Mouse (Mus musculus): ENCODE results near the gene Stx16. TPM values are rescaled to one million over a fixed set of nuclear protein-coding genes. Genes with fewer than 3 reads are reported as not detected.
A peak's percentile ranks its signal among the peaks of the same experiment; 100 is the strongest.

Gene Stx16
- 11.2 and 12.1 TPM in 2 replicates for polyA plus RNA-seq (2015; fragmentation: Nextera tagmentation; extraction: Ambion mirVana)

DNA sequence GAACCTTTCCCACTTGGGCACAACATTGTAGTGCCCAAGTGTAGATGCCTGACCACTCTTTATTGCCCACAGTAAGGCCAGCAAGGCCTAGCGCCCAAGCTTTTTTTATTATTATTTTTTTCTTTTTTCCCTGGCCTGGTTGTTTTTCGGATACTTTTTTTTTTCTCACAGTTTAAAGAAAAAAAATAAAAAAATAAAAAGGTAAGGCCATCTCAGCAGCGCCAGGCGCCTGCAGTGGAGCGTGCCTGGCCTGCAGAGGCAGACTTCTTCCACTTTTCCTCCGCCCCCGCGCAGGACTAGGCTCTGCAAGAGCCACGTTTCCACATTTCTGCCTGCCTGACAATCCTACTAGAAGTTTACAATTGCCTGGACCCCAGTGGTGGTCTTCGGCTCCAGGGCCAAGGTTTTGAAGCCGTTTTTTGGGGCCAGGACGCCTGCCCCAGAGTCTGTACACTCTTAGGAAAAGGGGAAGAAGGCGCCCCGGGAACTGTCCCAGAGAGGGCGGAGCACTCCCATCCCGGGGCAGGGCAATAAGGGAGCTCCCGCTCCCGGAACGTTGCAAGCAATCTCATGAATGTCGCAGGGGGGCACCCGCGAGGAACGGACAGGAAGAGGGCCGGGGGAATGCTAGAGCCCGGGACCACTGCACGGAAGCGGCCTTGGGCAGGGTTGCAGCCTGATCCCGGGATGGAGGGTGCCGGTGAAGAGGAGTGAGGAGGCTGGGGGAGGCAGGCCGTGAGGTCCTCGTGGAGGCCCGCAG lies at the start of gene Stx16:
TSS of gene Stx16 (plus strand) at position 636 of the 760 bp plus-strand sequence.
- H3K27ac ChIP-seq (ENCODE audit: low read depth, low read length): peak within 1 kb of the TSS; percentile 72
- peak; percentile 92 for ATAC-seq
- 1% methylated on average over 31 of the region's 32 CpGs for WGBS

DNA sequence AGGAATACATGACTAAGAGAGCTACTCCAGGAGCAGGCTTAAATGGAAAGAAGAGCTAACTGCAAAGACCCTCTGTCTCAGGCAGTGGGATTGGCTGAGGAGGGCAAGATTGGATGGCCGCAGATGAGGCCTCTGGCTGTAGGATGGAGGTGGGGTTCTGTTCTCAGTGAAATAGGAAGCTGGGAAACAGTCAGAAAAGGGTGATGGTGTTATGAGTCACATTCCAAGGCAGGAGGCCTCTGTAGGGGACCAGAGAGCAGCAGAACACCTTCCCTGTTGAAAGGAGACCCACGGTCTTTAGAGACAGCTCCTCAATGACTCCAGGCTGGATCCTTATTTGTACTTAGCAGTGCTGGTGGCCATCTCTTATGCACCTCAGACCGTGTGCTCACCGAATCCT lies 49.7 kb upstream of the Stx16 start:
- no peaks in the 10 kb centered on the region for H3K27me3 ChIP-seq (replicated peaks; ENCODE audit: control insufficient read depth, insufficient read depth, low read length)
- H3K27ac ChIP-seq (ENCODE audit: low read depth, low read length): no peak overlapping the region
- no peaks in the 10 kb centered on the region for H3K9me3 ChIP-seq (ENCODE audit: control insufficient read depth, low read length)
- H3K4me1 ChIP-seq (ENCODE audit: control insufficient read depth, insufficient read depth, low read depth, low read length): no peaks in the 10 kb centered on the region
- WGBS: 88% methylated on average over 4 of the region's 4 CpGs
- ATAC-seq: no peak
- no peak overlapping the region for H3K4me3 ChIP-seq (ENCODE audit: low read length)
- H3K9ac ChIP-seq (ENCODE audit: low read depth, low read length): no peak overlapping the region
- H3K36me3 ChIP-seq (ENCODE audit: control insufficient read depth, insufficient read depth, low read length): no peaks in the 10 kb centered on the region
- H3K4me2 ChIP-seq (ENCODE audit: low read length): no peak overlapping the region

More for the DNA sequence above, at the start of gene Stx16:
- peak within 1 kb of the TSS; percentile 77 for H3K4me2 ChIP-seq (ENCODE audit: low read length)
- H3K9me3 ChIP-seq (ENCODE audit: control insufficient read depth, low read length): no peaks in the 10 kb centered on the region
- no peaks in the 10 kb centered on the region for H3K27me3 ChIP-seq (replicated peaks; ENCODE audit: control insufficient read depth, insufficient read depth, low read length)
- no peaks in the 10 kb centered on the region for H3K36me3 ChIP-seq (ENCODE audit: control insufficient read depth, insufficient read depth, low read length)
- H3K4me1 ChIP-seq (ENCODE audit: control insufficient read depth, insufficient read depth, low read depth, low read length): peaks cover 26% of the 10 kb centered on the region
- H3K9ac ChIP-seq (ENCODE audit: low read depth, low read length): peak within 1 kb of the TSS; percentile 75
- peak within 1 kb of the TSS; percentile 74 for H3K4me3 ChIP-seq (ENCODE audit: low read length)

DNA sequence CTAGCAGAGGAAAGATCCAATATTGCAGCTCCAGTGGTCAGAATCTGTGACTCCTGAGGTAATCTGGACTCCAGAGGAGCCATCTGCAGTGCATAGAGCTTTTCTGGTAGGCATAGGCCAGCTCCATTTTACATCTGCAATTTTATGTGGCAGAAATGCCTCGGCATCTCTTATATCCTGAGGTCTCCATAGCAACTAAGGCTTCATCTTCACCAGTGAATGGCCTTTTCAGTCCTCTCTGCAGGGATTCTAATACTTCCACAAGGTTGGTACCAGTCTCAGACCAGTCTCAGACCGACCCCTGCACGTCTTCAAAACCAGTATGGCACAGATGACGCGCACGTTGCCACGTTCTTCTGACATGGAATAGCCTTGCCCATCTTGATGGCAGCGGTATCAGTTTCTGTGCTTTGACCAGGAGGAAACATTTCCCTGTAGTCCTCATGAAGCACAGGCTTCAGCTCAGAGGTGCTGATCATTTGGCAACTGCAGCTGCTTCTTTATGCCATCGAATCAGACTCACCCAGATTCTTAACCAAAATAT lies 42.8 kb upstream of the Stx16 start:
- H3K36me3 ChIP-seq (ENCODE audit: control insufficient read depth, insufficient read depth, low read length): no peaks in the 10 kb centered on the region
- H3K4me2 ChIP-seq (ENCODE audit: low read length): no peak overlapping the region
- WGBS: 68% methylated on average over 9 of the region's 9 CpGs
- no peak overlapping the region for H3K4me3 ChIP-seq (ENCODE audit: low read length)
- no peak overlapping the region for H3K9ac ChIP-seq (ENCODE audit: low read depth, low read length)
- no peaks in the 10 kb centered on the region for H3K9me3 ChIP-seq (ENCODE audit: control insufficient read depth, low read length)
- no peak overlapping the region for H3K27ac ChIP-seq (ENCODE audit: low read depth, low read length)
- H3K4me1 ChIP-seq (ENCODE audit: control insufficient read depth, insufficient read depth, low read depth, low read length): no peaks in the 10 kb centered on the region; the same call in 1 of the 2 replicates
- ATAC-seq: peak; percentile 50
- no peaks in the 10 kb centered on the region for H3K27me3 ChIP-seq (replicated peaks; ENCODE audit: control insufficient read depth, insufficient read depth, low read length)

DNA sequence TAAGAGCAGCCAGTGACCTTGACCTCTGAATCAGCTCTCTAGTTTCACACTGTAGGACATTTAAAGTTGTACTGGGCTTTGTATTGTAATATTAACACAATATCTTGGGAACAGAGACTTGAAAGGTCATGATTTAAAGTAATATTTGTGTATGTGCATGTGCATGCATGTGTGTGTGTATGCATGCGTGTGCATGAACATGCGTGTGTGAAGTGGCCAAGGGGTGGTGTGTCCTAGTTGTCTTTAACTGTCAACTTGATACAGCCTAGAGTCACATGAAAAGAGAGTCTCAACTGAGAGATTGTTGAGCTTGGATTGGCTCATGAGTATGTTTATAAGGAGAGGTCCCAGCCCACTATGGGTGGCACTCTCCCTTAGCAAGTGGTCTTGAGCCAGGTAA lies 28.5 kb upstream of the Stx16 start:
- Histone ChIP-seq H3K4me3 (ENCODE audit: low read length) (no peak overlapping the region), H3K36me3 (ENCODE audit: control insufficient read depth, insufficient read depth, low read length) (no peaks in the 10 kb centered on the region), H3K27me3 (replicated peaks; ENCODE audit: control insufficient read depth, insufficient read depth, low read length) (no peaks in the 10 kb centered on the region), H3K4me1 (ENCODE audit: control insufficient read depth, insufficient read depth, low read depth, low read length) (peaks cover 15% of the 10 kb centered on the region), H3K27ac (ENCODE audit: low read depth, low read length) (no peak overlapping the region), H3K9me3 (ENCODE audit: control insufficient read depth, low read length) (no peaks in the 10 kb centered on the region; the same call in 1 of the 2 replicates), H3K4me2 (ENCODE audit: low read length) (no peak overlapping the region), H3K9ac (ENCODE audit: low read depth, low read length) (no peak overlapping the region)
- ATAC-seq: no peak
- WGBS: 97% methylated on average over 2 of the region's 2 CpGs

DNA sequence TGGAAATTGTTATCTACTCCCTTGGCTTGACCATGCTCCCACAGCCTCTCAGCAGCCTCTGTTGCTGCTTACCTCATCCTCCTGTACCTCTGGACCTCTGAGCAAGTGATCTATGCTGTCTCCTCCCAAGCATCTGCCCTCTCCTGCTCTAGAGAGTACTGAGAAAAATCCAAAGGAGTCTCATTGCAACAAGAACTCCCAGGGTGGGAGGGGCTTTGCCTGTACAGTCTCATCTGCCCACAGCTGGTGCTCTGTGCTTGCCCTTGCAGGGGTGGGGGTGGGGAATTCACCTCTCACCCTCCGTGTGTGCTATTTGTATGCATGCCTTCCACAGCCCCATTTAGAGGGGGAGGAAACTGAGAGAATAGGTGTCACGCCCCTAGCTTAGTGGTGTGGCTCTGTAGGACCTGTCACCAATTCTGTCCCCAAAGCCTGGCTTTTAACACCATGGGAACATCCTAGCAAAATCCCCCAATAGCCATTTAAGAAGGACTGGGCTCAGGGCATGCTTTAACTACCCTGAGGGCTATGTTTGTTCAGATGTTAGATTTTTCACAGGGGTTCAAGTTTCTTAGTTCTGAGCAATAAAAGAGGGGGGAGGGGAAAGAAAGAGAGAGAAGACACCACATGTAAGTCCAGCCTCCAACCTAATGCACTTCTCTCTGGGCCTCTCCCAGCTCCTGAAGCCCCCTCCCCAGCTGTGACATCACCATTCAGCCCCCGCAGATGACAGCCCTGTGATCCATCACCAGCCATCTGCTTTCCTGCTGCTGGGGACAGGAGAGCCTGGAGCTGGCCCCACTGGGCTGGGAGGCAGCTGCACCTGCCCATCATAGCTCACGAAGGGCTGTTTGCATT lies 26.4 kb upstream of the Stx16 start:
- no peaks in the 10 kb centered on the region; the same call in 1 of the 2 replicates for H3K9me3 ChIP-seq (ENCODE audit: control insufficient read depth, low read length)
- no peak overlapping the region for H3K4me2 ChIP-seq (ENCODE audit: low read length)
- H3K27ac ChIP-seq (ENCODE audit: low read depth, low read length): no peak overlapping the region
- 14% methylated on average over 4 of the region's 4 CpGs for whole genome bisulfite sequencing
- no peaks in the 10 kb centered on the region for H3K36me3 ChIP-seq (ENCODE audit: control insufficient read depth, insufficient read depth, low read length)
- no peaks in the 10 kb centered on the region for H3K27me3 ChIP-seq (replicated peaks; ENCODE audit: control insufficient read depth, insufficient read depth, low read length)
- H3K9ac ChIP-seq (ENCODE audit: low read depth, low read length): no peak overlapping the region
- H3K4me3 ChIP-seq (ENCODE audit: low read length): no peak overlapping the region
- peak; percentile 76 for ATAC-seq
- peaks cover 15% of the 10 kb centered on the region for H3K4me1 ChIP-seq (ENCODE audit: control insufficient read depth, insufficient read depth, low read depth, low read length)

DNA sequence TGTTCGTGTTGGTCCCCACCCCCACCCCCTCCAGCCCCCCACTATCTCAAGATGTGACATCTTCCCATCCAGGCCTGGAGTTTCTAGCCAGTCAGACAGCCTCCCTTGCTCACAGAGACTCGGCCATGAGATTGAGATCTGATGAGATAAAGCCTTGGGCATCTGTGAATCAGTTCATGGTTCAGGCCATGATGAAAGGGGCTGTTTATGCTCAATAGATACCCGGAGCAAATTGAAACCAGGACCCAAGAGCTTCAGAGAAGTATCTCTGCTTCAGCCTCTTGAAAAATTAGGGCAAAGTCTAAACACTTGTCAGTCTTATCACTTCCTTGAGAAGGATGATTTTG lies 25.8 kb upstream of the Stx16 start:
- no peaks in the 10 kb centered on the region for H3K27me3 ChIP-seq (replicated peaks; ENCODE audit: control insufficient read depth, insufficient read depth, low read length)
- no peak overlapping the region for H3K9ac ChIP-seq (ENCODE audit: low read depth, low read length)
- no peak for ATAC-seq
- no peak overlapping the region for H3K4me3 ChIP-seq (ENCODE audit: low read length)
- no peaks in the 10 kb centered on the region; the same call in 1 of the 2 replicates for H3K9me3 ChIP-seq (ENCODE audit: control insufficient read depth, low read length)
- no peak overlapping the region for H3K27ac ChIP-seq (ENCODE audit: low read depth, low read length)
- WGBS: 11% methylated on average over 3 of the region's 3 CpGs
- H3K4me2 ChIP-seq (ENCODE audit: low read length): no peak overlapping the region
- no peaks in the 10 kb centered on the region for H3K36me3 ChIP-seq (ENCODE audit: control insufficient read depth, insufficient read depth, low read length)
- peaks cover 15% of the 10 kb centered on the region for H3K4me1 ChIP-seq (ENCODE audit: control insufficient read depth, insufficient read depth, low read depth, low read length)

DNA sequence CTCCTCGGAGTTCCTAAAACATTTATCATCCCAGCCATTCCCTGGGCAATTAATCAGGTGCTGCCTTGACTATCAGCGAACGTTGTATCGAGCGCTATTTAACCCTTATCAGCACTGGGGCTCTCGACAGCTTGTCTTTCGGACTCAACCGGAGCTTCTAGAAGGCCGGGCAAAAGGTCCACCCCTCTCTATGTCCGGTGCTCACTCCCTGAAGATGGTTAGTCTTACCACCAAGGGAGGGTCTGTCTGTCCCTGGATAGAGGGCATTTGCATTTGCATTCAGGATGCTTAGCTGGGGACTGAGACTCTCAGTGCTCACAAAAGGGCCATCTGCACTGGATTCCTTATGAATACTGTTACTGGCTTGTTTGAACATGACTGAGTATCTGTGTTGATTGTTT lies 25.0 kb upstream of the Stx16 start:
- Histone ChIP-seq H3K9me3 (ENCODE audit: control insufficient read depth, low read length) (no peaks in the 10 kb centered on the region; the same call in 1 of the 2 replicates), H3K9ac (ENCODE audit: low read depth, low read length) (no peak overlapping the region), H3K27me3 (replicated peaks; ENCODE audit: control insufficient read depth, insufficient read depth, low read length) (no peaks in the 10 kb centered on the region), H3K36me3 (ENCODE audit: control insufficient read depth, insufficient read depth, low read length) (no peaks in the 10 kb centered on the region), H3K4me3 (ENCODE audit: low read length) (no peak overlapping the region), H3K27ac (ENCODE audit: low read depth, low read length) (no peak overlapping the region), H3K4me2 (ENCODE audit: low read length) (peak overlapping the region; percentile 29), H3K4me1 (ENCODE audit: control insufficient read depth, insufficient read depth, low read depth, low read length) (peaks cover 15% of the 10 kb centered on the region)
- 11% methylated on average over 10 of the region's 10 CpGs for WGBS
- ATAC-seq: no peak

DNA sequence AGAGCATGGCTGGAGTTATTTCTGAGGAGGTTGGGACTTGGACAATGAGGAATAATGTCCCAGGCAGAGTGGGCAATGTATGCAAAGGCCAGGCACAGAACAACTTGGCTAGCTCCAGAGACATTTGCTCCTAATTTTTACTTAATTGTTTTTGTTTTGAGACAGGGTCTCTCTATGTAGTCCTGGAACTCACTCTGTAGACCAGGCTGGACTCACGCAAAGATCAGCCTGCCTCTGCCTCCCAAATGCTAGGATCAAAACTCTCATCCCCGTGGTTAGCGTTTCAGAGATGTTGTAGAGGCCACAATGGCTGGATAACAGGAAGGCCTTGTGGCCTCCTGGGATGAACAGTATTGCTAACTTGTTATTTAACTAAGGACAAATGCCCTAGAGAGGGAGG lies 21.6 kb upstream of the Stx16 start:
- H3K27me3 ChIP-seq (replicated peaks; ENCODE audit: control insufficient read depth, insufficient read depth, low read length): no peaks in the 10 kb centered on the region
- no peak overlapping the region for H3K27ac ChIP-seq (ENCODE audit: low read depth, low read length)
- no peak for ATAC-seq
- no peak overlapping the region for H3K4me2 ChIP-seq (ENCODE audit: low read length)
- no peaks in the 10 kb centered on the region for H3K9me3 ChIP-seq (ENCODE audit: control insufficient read depth, low read length)
- 99% methylated on average over 3 of the region's 3 CpGs for WGBS
- H3K9ac ChIP-seq (ENCODE audit: low read depth, low read length): no peak overlapping the region
- no peak overlapping the region for H3K4me3 ChIP-seq (ENCODE audit: low read length)
- H3K36me3 ChIP-seq (ENCODE audit: control insufficient read depth, insufficient read depth, low read length): no peaks in the 10 kb centered on the region
- H3K4me1 ChIP-seq (ENCODE audit: control insufficient read depth, insufficient read depth, low read depth, low read length): peaks cover 13% of the 10 kb centered on the region

DNA sequence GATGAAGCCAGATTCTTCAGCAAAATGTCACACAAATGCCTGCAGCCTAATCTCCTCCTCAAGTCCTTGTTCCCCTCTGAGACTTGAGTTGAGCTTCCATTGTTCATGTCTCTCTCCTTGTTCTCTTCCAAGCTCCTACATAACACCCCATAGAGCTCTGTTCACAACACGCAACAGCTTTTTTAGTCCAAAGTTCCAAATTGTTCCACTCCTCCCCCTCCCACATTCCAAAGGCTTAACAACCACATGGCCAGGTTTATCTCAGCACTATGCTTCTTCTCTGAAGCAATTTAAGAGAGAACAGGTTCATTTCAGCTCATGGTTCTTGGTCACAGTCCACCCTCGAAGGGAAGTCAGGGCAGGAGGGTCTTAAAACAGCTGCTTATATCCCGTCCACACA lies 18.4 kb upstream of the Stx16 start:
- Histone ChIP-seq H3K36me3 (ENCODE audit: control insufficient read depth, insufficient read depth, low read length) (no peaks in the 10 kb centered on the region), H3K4me3 (ENCODE audit: low read length) (no peak overlapping the region), H3K27ac (ENCODE audit: low read depth, low read length) (no peak overlapping the region), H3K27me3 (replicated peaks; ENCODE audit: control insufficient read depth, insufficient read depth, low read length) (no peaks in the 10 kb centered on the region), H3K9me3 (ENCODE audit: control insufficient read depth, low read length) (no peaks in the 10 kb centered on the region), H3K4me2 (ENCODE audit: low read length) (no peak overlapping the region), H3K4me1 (ENCODE audit: control insufficient read depth, insufficient read depth, low read depth, low read length) (no peaks in the 10 kb centered on the region), H3K9ac (ENCODE audit: low read depth, low read length) (no peak overlapping the region)
- 85% methylated on average over 3 of the region's 3 CpGs for WGBS
- ATAC-seq: no peak

Data from hindbrain, embryonic 16.5 days (tissue).